Mouse (Mus musculus) CH12.LX (cell line): ENCODE results near the gene Abcf2.

Source experiments
- CTCF ChIP-seq, 2 experiments: IDR thresholded peaks in 1 of 2; conservative IDR thresholded peaks in 1 of 2; 2 replicates each; pipeline ENCODE4 v1.5.1; 2011 to 2012; ENCODE audit warnings: low read depth in 2 of 2, low read length in 2 of 2, improper control_type of control experiment in 1 of 2, inconsistent platforms in 1 of 2, mild to moderate bottlenecking in 1 of 2, moderate library complexity in 1 of 2
- MAFK ChIP-seq: IDR thresholded peaks from 2 replicates; pipeline ENCODE4 v1.6.1; 2011; ENCODE audit warnings: low read length, improper control_type of control experiment; ENCODE audit not compliant: insufficient replicate concordance
- MYC ChIP-seq: IDR thresholded peaks from 2 replicates; pipeline ENCODE4 v1.6.1; 2011; ENCODE audit warnings: low read depth, mild to moderate bottlenecking, improper control_type of control experiment, low read length
- ZMIZ1 ChIP-seq: IDR thresholded peaks from 2 replicates; pipeline ENCODE4 v1.6.1; 2012; ENCODE audit warnings: low read depth, mild to moderate bottlenecking, inconsistent platforms, low read length, improper control_type of control experiment

- TF ChIP-seq MAFK (no peak), CTCF (conservative IDR thresholded peaks at IDR 0.05 in 1 of 2, IDR thresholded peaks at IDR 0.05 in 1 of 2; ENCODE audit: low read depth in 2 of 2, low read length in 2 of 2) (no peak), MYC (no peak), ZMIZ1 (no peak)
These were observed 475 bp downstream of the Abcf2 start for GRCm38 (mm10) chr5:24576801-24577182.
